Mouse (Mus musculus) heart, postnatal 0 days (tissue): ENCODE data around the gene Ablim2. TPM values are rescaled to one million over a fixed set of nuclear protein-coding genes. Genes with fewer than 3 reads are reported as not detected.
A peak's percentile ranks its signal among the peaks of the same experiment; 100 is the strongest.

ENCODE experiments used
- ATAC-seq: fragments of 200-750 bp; cut with Nextera tagmentation; 2 replicates; pipeline ENCODE4 v1.8.0; 2017; ENCODE audit warnings: low read depth, moderate number of reproducible peaks, moderate library complexity; ENCODE audit not compliant: insufficient read depth
- DNase-seq: peaks from one replicate; pipeline ENCODE4 v3.0.0-alpha.2; 2016; ENCODE audit warnings: low spot score
- H3K27ac ChIP-seq: fragments of 300-500 bp; sonication (generic); 2 replicates; pipeline ENCODE4 v1.5.1; 2014; ENCODE audit warnings: low read depth, mild to moderate bottlenecking
- H3K27me3 ChIP-seq: fragments of 300-500 bp; sonication (generic); 2 replicates; pipeline ENCODE4 v1.6.1; 2014; ENCODE audit warnings: low read length, mixed read lengths; ENCODE audit not compliant: control insufficient read depth, insufficient read depth
- H3K36me3 ChIP-seq: fragments of 300-500 bp; sonication (generic); replicated peaks from 2 replicates; pipeline ENCODE4 v1.6.1; 2014; ENCODE audit warnings: low read length, mixed read lengths; ENCODE audit not compliant: control insufficient read depth, insufficient read depth
- H3K4me1 ChIP-seq: fragments of 300-500 bp; sonication (generic); 2 replicates; pipeline ENCODE4 v1.6.1; 2014; ENCODE audit warnings: antibody characterized with exemption; ENCODE audit not compliant: control insufficient read depth, insufficient read depth
- H3K4me2 ChIP-seq: fragments of 300-500 bp; sonication (generic); 2 replicates; pipeline ENCODE4 v1.6.1; 2014; ENCODE audit warnings: low read depth, mild to moderate bottlenecking, low read length, moderate library complexity
- H3K4me3 ChIP-seq: fragments of 300-500 bp; sonication (generic); 2 replicates; pipeline ENCODE4 v1.5.1; 2014; ENCODE audit warnings: low read depth, low read length
- H3K9ac ChIP-seq: fragments of 300-500 bp; sonication (generic); replicated peaks from 2 replicates; pipeline ENCODE4 v1.6.1; 2014; ENCODE audit warnings: low read depth, low read length, mixed read lengths
- H3K9me3 ChIP-seq: fragments of 300-500 bp; sonication (generic); replicated peaks from 2 replicates; pipeline ENCODE4 v1.6.1; 2016; ENCODE audit warnings: low read length; ENCODE audit not compliant: control insufficient read depth
- CTCF ChIP-seq: IDR thresholded peaks from 2 replicates; pipeline ENCODE4 v1.5.1; 2016; ENCODE audit warnings: antibody characterized with exemption, control low read depth, low read depth
- EP300 ChIP-seq: IDR thresholded peaks from 2 replicates; pipeline ENCODE4 v1.6.1; 2016; ENCODE audit warnings: antibody characterized with exemption, low read depth
- WGBS: fragments of 180-500 bp; shearing (Covaris S2); extraction: QIAGEN DNeasy Blood & Tissue Kit; methylation state at CpG from one replicate; pipeline ENCODE4 v1.1.7; 2014; 5-methylcytosine and 5-hydroxymethylcytosine counted together
- polyA plus RNA-seq: library from polyadenylated mRNA; unstranded; fragments of >200 nt; fragmentation: Nextera tagmentation; extraction: Ambion mirVana; gene quantifications from 2 replicates; pipeline ENCODE4 v1.2.1, GENCODE M21; 2015
- total RNA-seq: library from RNA; depleted of rRNA; stranded (reverse); fragments of >200 nt; gene quantifications from 2 replicates; pipeline ENCODE4 v1.2.3, GENCODE M21; 2014; ENCODE audit warnings: low replicate concordance

Ablim2 gene
- total and polyA plus RNA-seq, 2 experiments from 2014 or later = 8.8 to 22.1 TPM

GRCm38 (mm10) chr5:35730552-35730951, 27.1 kb upstream of the Ablim2 start:
- TF ChIP-seq EP300 = no peak
- no peak for ATAC-seq
- Histone ChIP-seq H3K27me3 (no peaks in the 10 kb centered on the region), H3K27ac (peak overlapping the region; percentile 85), H3K4me1 (peaks cover 9% of the 10 kb centered on the region; the same call in 1 of the 2 replicates), H3K36me3 (no peaks in the 10 kb centered on the region), H3K9me3 (no peaks in the 10 kb centered on the region), H3K4me2 (no peak overlapping the region), H3K4me3 (no peak overlapping the region), H3K9ac (no peak overlapping the region)
- 63% methylated on average over 1 of the region's 1 CpGs for WGBS
- DNase-seq = no peak

- WGBS = 64% methylated on average over 4 of the region's 4 CpGs
- no peak overlapping the region for H3K9ac ChIP-seq
- H3K4me2 ChIP-seq = no peak overlapping the region
- H3K4me1 ChIP-seq = peaks cover 9% of the 10 kb centered on the region; the same call in 1 of the 2 replicates
- ATAC-seq = no peak
- no peak for TF ChIP-seq EP300
- no peak overlapping the region for H3K4me3 ChIP-seq
- no peaks in the 10 kb centered on the region for H3K36me3 ChIP-seq
- peak overlapping the region; percentile 85 for H3K27ac ChIP-seq
- H3K27me3 ChIP-seq = no peaks in the 10 kb centered on the region
- no peaks in the 10 kb centered on the region for H3K9me3 ChIP-seq
- DNase-seq = no peak
Measured at GRCm38 (mm10) chr5:35731006-35731405, 26.7 kb upstream of the Ablim2 start.

GRCm38 (mm10) chr5:35733523-35733922, 24.2 kb upstream of the Ablim2 start:
- TF ChIP-seq CTCF (no peak), EP300 (no peak)
- Histone ChIP-seq H3K4me3 (no peak overlapping the region), H3K9me3 (no peaks in the 10 kb centered on the region), H3K4me1 (peaks cover 22% of the 10 kb centered on the region), H3K36me3 (no peaks in the 10 kb centered on the region), H3K27ac (no peak overlapping the region), H3K4me2 (no peak overlapping the region), H3K9ac (no peak overlapping the region), H3K27me3 (no peaks in the 10 kb centered on the region)
- WGBS = 70% methylated on average over 2 of the region's 2 CpGs
- no peak for ATAC-seq
- no peak for DNase-seq

GRCm38 (mm10) chr5:35737231-35737901, 20.3 kb upstream of the Ablim2 start:
- Histone ChIP-seq H3K27me3 (no peaks in the 10 kb centered on the region), H3K36me3 (no peaks in the 10 kb centered on the region), H3K4me1 (peaks cover 41% of the 10 kb centered on the region), H3K27ac (peak overlapping the region; percentile 5; the same call in 1 of the 2 replicates), H3K4me2 (peak overlapping the region; percentile 5; the same call in 1 of the 2 replicates), H3K9me3 (no peaks in the 10 kb centered on the region), H3K4me3 (no peak overlapping the region), H3K9ac (no peak overlapping the region)
- DNase-seq = peak; percentile 64
- 17% methylated on average over 20 of the region's 20 CpGs for WGBS
- TF ChIP-seq EP300 = 0 out of 2 replicates have a peak, but pooled peaks have one; percentile 67
- no peak for TF ChIP-seq CTCF
- peak; percentile 73 for ATAC-seq

- Histone ChIP-seq H3K36me3 (no peaks in the 10 kb centered on the region), H3K27ac (no peak overlapping the region), H3K4me1 (peaks cover 41% of the 10 kb centered on the region), H3K4me3 (no peak overlapping the region), H3K4me2 (no peak overlapping the region), H3K27me3 (no peaks in the 10 kb centered on the region), H3K9me3 (no peaks in the 10 kb centered on the region), H3K9ac (no peak overlapping the region)
- ATAC-seq (no peak), DNase-seq (no peak)
- TF ChIP-seq EP300 = no peak
- TF ChIP-seq CTCF = no peak
- WGBS = 86% methylated on average over 2 of the region's 2 CpGs
Measured at GRCm38 (mm10) chr5:35739005-35739404, 18.7 kb upstream of the Ablim2 start.
